Mouse (Mus musculus): ENCODE results near the gene Atp6v1c2. TPM values are rescaled to one million over a fixed set of nuclear protein-coding genes. Genes with fewer than 3 reads are reported as not detected.

The Atp6v1c2 gene
- total RNA-seq, 2 experiments from 2014 or later = 4.4 to 4.6 TPM

DNA sequence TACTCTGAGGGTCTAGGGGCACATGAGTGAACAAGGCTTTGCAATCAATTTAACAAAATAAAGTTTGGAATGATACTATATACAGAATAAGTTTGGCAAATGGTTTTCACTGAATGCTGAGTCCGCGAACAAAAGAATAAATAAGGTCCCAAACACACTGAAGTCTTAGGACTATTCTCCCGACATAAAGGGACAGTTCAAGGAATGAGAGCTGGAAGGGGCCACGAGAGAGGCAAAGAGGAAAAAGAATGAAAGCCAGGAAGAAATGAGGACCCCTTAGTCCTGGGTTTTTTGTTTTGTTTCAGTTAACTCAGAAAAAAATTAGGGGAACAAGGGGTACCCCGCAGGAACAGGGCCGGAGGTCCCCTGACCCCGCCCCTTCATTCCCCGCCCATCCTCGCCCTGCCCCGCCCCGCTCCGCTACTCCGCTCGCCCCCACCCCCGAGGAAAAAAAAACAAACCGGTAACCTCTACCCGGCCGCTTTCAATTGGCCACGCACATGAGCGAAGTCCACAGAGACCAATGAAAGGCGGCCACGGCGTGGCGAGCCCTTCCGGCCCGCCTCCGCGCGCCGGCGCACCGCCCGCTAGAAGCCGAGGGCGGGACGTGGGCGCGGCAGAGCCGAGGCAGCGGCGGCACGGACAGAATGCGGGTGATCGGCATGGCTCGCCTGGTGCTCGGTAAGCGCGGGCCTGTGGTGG, 63.0 kb downstream of the Atp6v1c2 start, which contains the start of gene Pdia6:
Gene Pdia6, plus strand, starts transcription at position 575 of the 702 bp plus-strand sequence.
- intact Hi-C loops (cut with DNase I) = no loop called here
- DNase-seq (ENCODE audit: low spot score in 2 of 2) = peak; percentile 92 to 94

DNA sequence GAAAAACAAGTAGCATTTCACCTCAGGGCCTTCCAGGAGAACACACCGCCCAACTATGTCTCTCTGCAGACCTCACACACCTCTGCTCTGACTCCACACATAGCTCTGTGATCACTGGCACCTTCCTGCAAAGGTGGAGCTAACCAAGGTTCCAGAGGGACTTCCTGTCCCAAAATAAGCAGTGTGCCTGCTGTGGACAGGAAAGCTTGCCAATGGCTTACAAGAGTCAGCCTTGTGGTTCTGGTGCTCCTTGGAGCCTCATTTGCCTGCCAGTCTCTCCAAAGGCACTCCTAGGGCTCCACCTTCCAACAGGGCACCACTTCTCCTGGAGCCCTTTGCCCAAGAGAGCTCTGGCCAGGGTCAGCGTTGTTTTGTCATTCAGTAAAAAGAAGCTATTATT, 64.3 kb downstream of the Atp6v1c2 start:
- DNase-seq (ENCODE audit: low spot score in 2 of 2) = no peak
- intact Hi-C loops (cut with DNase I) = no loop called here

DNA sequence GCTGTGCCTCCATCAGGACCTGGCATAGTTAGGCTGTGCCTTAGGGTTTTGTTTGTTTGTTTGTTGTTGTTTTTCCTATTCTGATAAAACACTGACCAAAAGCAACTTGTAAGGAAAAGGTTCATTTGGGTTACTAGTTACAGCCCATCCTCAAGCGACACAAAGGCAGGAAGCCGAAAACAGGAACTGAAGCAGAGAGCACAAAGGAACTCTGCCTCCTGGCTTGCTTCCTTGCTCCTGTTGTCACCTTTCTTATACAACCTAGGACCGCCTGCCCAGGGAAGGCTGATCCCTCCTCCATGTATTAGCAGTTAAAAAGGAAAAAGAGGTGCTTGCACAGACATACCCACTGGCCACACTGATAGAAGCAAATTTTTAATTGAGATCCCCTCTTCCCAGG, 65.3 kb downstream of the Atp6v1c2 start:
- no peak for DNase-seq (ENCODE audit: low spot score in 2 of 2)
- intact Hi-C loops (cut with DNase I) = no loop called here

DNA sequence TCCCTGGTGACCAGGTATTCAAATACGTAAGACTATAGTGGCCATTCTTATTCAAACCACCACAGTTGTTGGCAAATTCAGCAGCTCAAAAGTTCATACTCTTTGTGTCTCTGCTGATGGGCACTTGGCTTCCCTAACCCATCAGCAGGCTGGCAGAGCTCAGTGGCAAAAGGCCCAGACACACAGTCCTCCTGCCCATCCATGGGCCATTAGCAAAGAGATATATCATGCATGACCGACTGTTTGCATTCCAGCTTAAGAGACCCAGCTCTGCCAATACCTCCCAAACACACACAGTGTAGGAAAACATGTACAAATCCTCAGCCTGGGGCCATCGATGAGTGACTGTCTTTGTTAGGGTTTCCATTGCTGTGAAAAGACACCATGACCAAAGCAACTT, 68.2 kb downstream of the Atp6v1c2 start:
- DNase-seq (ENCODE audit: low spot score in 2 of 2) = no peak
- intact Hi-C loops (cut with DNase I) = no loop called here

DNA sequence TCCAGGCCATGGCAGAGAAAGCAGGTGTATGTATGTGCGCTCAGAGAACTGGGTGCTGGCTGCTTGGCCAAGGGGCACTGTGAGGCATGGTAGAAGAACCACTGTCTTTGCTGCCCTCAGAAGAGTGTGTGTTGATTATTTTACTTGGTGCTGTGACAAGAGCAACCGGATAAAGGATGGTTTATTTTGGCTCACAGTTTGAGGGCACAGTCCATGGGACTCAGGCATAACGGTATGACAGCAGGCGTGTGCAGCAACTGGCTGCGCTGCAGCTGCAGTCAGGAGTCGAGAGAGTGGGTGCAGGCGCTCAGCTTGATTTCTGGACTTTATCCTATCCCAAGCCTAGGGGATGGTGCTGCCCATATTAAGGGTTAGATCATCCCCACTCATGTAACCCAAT, 70.7 kb downstream of the Atp6v1c2 start:
- intact Hi-C loops (cut with DNase I) = loop anchor here (5.0 kb wide), 2 partner anchors 86 to 446 kb away; partner anchors contain the start of gene E2f6
- no peak for DNase-seq (ENCODE audit: low spot score in 2 of 2)

DNA sequence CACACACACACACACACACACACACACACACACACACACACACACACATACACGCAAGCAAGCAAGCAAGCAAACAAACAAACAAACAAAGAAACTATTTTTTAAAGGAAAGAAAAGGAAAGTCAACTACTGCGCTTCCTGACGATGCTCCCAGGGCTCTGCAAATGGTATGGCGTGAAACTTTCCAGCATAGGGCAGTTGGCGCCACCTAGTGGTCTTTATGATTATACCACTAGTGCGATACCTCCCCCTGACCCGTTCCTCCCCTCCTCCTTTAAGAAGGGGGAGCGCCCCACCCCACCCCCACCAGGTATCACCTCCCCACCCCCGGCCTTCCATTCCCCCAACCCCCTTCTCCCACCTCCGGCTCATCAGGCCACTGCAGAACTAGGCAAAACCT, 72.3 kb downstream of the Atp6v1c2 start:
- intact Hi-C loops (cut with DNase I) = loop anchor here (1.0 to 5.0 kb wide), 4 partner anchors 85 to 445 kb away; partner anchors contain the start of gene E2f6
- DNase-seq (ENCODE audit: low spot score in 2 of 2) = peak; percentile 65 to 81

DNA sequence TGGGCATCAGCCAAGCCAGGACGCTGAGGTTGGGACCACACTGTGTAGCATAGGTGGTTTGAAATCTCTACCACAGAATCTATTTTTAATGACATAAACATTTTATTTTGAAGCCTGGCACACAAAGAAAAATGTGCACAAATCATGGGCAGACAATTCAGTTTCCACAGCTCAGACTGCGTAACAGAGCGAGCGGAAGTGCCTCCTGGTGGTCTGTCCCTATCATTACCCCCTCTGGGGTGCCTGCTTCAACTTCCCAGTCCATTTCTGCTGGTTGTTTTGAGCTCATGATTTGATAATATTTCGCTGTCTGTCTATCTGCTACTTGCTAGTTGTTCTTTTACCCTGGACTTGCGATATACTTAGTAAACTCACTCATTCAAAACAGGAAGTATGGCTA, 73.6 kb downstream of the Atp6v1c2 start:
- intact Hi-C loops (cut with DNase I) = loop anchor here (2.0 to 5.0 kb wide), 3 partner anchors 83 to 443 kb away; partner anchors contain the start of gene E2f6
- no peak for DNase-seq (ENCODE audit: low spot score in 2 of 2)

DNA sequence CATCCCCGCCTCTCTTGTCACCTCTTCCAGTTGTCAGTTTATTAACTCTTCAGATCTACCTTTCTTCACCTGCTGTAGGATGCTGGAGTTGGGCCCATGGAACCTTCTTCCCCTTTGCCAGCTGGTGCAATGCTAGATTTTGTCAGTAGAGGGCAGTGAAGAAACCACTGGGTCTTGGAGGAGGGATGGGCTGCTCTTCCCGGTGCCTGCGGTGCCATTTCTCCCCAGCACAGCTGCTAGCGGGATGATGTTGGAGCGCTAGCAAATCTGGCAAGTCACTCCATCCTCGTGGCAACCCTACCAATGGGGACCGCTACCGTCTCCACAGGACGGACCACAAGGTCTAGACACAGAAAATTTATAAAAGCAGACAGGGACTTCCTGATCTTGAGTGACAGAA, 76.1 kb downstream of the Atp6v1c2 start:
- peak; percentile 69 to 84 for DNase-seq (ENCODE audit: low spot score in 2 of 2)
- intact Hi-C loops (cut with DNase I) = no loop called here

DNA sequence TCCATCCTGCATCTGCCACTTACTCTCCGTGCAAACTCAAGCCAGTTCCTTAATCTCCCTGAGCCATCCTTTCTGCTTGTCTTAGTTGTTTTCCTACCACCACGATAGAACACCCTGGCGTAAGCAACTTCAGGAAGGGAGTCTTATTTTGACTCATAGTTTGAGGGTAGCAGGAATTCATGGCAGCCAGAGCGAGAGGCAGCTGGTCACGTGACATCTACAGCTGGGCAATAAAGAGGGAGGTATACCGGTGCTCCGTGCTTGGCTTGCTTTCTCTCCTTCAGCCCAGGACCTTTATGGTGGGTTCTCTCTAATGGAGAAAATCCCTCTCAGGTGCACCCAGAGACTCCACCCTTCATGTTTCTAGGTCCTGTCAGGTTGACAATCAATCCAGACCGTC, 78.2 kb downstream of the Atp6v1c2 start:
- DNase-seq (ENCODE audit: low spot score in 2 of 2) = no peak
- intact Hi-C loops (cut with DNase I) = no loop called here

DNA sequence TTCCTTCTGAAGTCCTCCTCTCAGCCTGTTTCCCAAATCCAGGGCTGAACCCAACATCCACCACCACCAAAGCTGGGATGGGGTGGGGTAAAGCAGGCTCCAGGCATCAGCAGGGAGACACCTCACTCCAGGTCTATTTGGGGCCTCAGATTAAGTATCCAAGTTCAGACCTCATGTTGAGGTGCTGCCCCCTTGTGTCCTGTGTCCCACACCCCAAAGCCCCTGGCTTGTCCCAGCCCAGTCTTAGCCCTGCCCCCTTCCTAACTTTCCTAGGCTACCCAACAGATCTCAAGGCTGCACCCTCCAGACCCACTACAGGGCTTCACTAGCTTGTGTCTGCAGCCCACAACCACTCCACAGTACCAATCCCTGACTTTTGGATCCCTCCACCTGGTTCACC, 87.1 kb downstream of the Atp6v1c2 start:
- DNase-seq (ENCODE audit: low spot score in 2 of 2) = no peak
- intact Hi-C loops (cut with DNase I) = no loop called here

DNA sequence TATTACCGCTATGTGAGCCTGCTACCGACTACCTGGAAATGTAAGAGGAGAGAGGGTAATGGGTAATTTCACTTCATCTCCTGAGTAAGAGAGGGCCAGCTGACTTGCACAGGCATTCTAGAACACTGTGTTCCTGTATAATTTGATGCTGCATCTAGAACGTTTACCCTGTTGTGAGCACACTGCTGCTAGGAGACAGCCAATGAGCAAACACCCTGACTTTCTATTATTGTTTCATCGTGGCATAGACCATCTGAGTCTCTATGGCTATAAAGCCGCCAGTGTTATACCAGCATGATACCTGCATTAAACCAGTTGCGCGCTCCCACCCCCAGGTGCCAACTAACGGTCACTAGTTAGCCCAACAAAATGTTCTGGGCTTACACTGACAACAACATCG, 87.5 kb downstream of the Atp6v1c2 start:
- DNase-seq (ENCODE audit: low spot score in 2 of 2) = peak; percentile 66 to 78
- intact Hi-C loops (cut with DNase I) = no loop called here

DNA sequence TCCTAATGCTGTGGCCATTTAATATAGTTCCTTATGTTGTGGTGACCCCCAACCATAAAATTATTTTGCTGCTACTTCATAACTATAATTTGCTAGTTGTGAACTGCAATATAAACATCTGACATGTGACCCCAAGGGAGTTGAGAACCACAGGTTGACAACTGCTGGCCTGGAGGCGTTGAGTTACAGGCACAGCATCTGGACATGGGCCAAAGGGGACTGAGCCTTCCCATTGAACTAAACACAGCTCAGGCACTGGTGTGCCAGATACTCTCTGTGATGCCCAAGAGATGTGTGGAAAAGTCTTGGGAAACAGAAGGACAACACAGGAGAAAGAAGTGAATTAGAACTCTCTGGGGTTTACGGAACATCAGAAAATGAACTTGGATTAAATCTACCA, 88.1 kb downstream of the Atp6v1c2 start:
- no peak for DNase-seq (ENCODE audit: low spot score in 2 of 2)
- intact Hi-C loops (cut with DNase I) = no loop called here

DNA sequence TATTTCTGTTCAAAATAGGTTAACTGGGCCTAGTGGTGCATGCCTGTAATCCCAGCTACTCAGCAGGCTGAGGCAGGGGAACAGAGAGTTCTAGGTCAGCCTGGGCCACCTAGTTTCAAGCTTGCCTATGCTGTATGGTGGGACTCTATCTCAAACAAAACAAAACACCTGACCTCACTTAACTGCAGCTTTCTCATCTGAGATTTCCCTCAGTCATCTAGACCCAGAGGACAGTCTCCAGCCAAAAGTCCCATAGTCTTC, 89.8 kb downstream of the Atp6v1c2 start:
- intact Hi-C loops (cut with DNase I) = no loop called here
- DNase-seq (ENCODE audit: low spot score in 2 of 2) = no peak

DNA sequence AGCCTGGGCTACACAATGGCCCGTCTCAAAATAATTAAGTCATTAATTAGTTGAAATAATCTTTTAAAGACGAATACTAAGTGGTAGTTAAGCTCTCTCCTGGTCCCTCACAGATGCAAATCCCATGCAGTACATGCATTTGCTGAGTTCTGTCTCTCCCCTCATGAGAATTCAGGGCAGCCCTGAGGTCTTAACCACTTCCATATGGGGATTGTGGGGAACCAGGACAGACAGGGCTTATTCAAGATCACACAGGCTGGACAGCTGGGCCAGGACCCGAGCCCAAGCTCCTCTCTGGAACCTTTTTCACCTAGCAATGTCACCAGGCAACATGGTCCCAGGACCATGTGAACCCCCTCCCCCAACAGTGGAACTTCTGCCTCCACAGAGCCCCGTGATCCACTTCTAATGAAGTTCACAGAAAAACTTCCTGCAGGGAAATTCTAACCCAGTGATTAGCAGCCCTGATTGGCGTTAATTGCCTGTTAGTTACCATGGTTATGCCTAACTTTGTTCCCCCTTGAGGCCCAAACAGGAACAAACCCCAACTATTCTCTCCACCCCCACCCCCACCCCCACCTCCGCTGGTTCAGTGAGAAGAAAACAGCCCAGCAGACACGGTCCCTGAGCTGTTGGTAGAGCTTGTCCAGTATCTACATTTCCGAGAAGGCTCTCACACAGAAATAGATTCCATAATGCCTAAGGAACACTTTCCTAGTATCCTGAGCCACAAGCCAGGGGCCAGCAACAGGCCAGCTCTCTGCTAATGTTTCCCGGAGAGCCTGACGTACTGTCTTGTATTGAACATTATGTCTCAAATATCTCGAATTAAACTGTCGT, 90.4 kb downstream of the Atp6v1c2 start:
- no peak for DNase-seq (ENCODE audit: low spot score in 2 of 2)
- intact Hi-C loops (cut with DNase I) = no loop called here

DNA sequence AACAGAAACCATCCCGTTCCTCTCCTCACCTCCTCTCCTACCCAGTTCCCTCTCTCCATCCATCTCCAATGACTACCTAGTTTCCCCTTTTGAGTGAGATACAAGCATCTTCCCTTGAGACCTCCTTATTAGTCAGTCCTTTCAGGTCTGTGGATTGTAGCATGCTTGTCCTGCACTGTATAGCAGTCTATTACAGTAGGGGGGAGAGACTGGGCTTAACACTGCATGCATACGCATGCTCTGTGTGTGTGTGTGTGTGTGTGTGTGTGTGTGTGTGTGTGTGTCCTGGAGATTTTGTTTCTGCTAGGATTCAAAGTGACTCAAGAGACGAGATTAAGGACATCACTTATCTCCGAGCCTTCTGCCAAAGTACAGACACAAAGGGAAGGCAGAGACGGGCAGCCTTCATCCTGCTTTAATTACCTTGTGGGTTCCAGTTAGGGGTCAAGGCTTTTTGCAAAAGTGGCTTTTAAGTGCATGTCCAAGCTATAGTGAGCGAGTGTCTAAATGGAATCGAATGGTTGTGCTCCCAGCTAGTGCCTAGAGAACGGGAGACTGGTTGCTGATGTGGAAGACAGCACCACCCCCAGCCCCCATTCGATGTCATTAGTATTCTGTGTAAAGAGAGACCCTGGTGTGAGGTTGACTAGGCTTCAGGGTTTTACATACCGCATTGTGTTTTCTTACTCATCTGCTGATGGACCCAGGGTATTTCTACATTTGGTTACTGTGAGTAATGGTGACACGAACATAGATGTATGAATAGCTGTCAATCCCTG, 93.4 kb downstream of the Atp6v1c2 start:
- intact Hi-C loops (cut with DNase I) = no loop called here

More for the DNA sequence above, 93.4 kb downstream of the Atp6v1c2 start:
- peak in 1 of 2 experiments; percentile 15 for DNase-seq (ENCODE audit: low spot score in 2 of 2)

Small RNA genes lying within 50 kb of the gene (microRNA-seq; reads per million reads assigned to microRNA genes)
- gene Mir3066 = 2.7 to 4.0 reads per million in 2 experiments

Other genes starting within 250 kb of the Atp6v1c2 start
- 100 to 1,000 TPM; 102 to 132 TPM for gene Kcnf1, start 152.5 kb downstream of the Atp6v1c2 start, total RNA-seq (2021)
- gene Pdia6, start 62.8 kb downstream of the Atp6v1c2 start, total RNA-seq (2021) = 100 to 1,000 TPM; 149 to 160 TPM
- gene Nol10, start 19.1 kb upstream of the Atp6v1c2 start, total RNA-seq (2021) = 10 to 100 TPM; 20.3 to 21.4 TPM
- 10 to 100 TPM; 56.0 to 63.5 TPM for gene Odc1, start 215.4 kb upstream of the Atp6v1c2 start, total RNA-seq (2021)

All from left cerebral cortex, postnatal 25 days (tissue).